Mouse (Mus musculus): ENCODE measurements around the gene Edn2.

Edn2 gene

DNA sequence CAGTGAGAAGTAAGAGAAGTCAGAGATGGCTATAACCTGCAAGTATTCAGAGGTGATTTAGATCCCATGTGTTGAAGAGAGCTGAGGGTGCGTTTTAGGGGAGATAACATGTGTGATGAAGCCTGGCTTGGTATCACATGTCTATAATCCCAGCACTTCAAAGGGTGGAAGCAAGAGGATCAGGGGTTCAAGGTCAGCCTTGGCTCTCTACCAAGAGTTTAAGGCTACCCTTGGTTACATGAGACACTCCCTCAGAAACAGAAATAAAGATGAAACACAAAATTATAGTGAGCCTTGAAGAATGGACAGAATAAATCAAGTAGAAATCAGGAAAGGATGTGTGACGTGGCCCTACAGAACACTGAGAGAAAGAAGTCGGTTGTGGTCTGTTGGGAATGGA lies 7.3 kb upstream of the Edn2 start:
- no peak for DNase-seq (ENCODE audit: low spot score)

DNA sequence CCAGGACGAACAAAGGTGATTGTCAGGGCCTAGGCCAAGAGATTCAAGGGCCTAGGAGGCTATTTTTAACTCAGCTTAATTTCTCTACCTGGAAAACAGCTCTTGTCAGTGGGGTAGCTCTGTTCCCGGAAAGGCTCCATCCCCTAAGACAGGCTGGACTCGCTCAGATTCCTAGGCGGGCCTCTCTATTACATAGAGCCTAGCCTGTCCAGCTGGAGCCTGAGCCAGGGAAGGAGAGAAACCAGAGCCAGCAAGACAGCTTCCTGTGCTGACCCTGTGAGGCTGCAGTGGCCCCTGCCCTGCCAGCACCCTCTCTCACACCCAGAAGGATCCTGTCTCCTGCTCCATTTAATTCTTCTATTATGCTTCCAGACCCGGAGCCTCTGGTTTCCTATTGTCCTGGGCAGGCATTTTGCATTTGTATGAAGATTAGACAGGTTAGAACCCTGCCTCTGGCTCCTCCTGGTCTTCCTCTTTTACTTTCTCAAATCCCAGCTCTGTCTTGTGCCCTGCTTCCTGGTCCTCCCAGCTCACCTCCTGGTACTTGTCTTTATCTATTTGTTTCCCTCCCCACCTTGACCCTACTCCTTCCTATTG lies 2.2 kb upstream of the Edn2 start:
- no peak for DNase-seq (ENCODE audit: low spot score)

DNA sequence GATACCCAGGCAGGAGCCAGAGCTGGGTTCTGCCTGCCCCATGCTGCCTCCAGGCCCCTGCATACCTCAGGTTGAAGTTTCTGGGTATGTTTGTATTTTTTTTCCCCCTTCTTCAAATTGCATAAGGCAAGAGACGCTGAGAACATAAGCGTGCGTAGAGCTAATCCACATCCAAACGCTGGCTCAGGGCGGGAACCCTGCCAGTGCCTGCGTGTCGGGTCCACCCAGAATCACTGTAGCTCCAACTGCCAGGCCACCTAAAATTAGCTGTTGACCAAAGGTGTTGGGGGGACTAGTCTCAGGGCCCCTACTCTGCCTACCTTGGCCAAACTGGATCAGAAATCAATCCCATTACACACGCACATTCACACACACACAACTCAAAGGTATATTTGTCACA lies 1.6 kb downstream of the Edn2 start:
- DNase-seq (ENCODE audit: low spot score) = no peak

DNA sequence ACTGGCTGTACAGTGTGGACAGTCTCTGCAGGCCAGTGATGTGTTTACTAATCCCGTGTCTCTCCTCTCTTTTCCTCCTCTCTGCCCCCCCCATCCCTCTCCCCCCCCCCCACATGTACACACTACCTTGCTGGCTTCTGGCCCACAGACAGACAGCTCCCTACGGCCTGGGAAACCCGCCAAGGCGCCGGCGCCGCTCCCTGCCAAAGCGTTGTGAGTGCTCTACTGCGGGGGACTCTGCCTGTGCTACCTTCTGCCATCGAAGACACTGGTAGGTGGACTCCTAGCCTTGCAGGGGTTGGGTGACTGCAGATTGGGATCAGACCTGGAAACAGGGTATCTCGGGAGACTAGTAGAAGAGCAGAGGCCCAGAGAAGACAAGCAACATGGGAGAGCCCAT lies 2.2 kb downstream of the Edn2 start:
- DNase-seq (ENCODE audit: low spot score) = no peak

DNA sequence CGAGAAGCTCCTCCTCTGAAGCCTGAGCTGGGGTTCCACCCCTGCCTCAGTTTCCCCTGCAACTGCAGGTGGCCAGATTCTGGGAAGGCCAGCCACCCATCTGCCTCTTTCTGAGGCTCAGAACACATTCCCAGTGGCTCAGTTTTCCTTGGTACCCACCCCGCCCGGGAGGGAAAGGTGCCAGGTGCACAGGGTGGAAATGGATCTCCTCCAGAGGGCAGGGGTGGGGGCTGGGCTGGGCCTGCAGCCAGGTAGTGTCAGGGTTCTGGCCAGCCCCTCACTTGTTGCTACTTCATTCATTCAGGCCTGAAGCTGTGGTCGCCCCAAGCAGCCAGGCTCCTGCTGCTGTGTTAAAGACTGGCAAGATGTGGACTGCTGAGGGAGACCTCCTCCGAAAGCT lies 3.3 kb downstream of the Edn2 start:
- no peak for DNase-seq (ENCODE audit: low spot score)

DNA sequence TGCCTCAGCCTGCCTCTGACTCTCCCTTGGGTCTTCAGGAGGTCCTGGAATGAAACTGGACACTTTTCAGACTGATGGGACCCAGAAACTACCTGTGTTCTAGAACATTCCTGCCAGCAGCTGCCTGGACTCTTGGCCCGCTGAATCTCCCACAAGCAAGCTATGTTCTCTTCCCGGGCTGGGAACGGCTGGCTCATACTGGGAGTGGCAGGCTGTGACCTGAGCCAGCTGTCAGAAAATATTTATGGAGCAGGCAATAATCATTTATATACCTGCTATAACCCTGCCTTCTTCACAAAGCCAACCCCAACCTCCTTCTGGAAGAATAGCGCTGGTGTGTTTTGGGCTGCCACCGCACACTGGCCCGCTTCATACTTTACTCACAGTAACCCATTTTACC lies 6.8 kb downstream of the Edn2 start:
- no peak for DNase-seq (ENCODE audit: low spot score)

DNA sequence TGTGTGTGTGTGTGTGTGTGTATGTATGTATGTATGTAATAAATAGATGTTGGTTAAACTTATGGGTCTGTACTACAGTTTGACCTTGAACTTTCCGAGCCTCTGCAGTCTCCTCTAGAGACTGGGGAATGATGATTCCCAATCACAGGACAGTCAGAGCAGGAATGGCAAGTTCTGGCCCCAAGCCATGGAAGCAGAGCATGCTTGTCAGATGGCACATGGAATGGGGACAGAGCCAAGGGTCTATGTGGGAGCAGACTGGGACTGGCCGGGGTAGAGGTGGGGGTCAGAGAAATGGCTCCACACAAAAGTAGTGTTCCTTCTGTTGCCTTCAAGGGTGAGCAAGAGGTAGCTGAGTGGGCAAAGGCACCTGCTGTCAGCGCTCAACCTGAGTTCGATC lies 7.3 kb downstream of the Edn2 start:
- DNase-seq (ENCODE audit: low spot score) = no peak

DNA sequence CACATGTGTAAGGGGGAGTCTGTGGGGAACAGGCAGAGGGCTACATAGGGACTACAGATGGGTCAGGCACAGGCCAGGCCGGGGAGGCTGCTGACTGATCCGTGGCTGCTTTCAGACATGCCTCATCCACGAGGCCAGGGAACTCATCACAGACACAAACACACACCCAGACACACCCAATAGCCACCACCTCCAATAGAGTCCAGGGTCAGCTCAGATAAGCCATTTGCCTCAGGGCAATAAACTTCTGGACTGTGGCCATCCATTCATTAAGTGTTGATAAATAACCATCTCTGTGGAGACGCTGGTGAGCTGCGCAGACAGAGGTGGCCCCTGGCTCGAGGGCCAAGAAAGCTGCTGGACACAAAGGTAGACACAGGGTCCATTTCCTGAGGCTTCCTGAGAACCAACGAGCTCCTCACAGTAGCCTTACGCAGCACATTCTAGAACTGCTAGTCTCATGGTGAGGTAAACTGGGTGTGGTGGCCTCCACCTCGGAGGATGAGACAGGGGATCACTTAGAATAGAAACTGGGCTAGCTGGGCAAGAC lies 9.5 kb downstream of the Edn2 start:
- no peak for DNase-seq (ENCODE audit: low spot score)

DNA sequence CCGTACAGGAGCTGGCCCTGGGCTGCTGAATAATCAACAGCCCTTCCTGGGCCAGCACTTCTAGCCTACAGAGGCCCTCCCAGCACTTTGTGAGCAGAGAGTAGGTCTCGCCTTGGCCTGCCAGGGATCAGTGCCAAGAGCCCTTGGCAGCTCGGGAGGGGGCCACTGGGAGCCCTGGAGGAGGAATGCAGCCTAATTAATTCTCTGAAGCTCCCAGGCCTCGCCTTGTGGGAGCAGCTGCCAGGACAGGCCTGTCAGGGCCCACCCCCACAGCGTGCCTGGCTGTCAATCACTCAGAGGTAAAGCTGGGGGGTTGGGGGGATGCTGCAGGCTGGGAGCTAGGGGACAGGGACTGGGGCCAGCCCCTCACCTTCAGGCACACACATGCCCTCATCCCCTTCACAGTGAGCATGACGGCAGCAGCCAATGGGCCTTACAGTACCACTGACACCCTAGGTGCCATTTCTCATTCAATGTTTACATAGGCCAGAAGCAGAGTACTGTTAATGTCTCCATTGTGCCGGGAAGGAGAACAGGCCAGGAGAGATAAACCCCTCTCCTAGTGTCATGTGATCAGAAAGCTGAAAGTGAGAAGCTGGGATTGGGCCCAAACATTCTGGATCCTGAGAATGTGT lies 11.2 kb downstream of the Edn2 start:
- DNase-seq (ENCODE audit: low spot score) = no peak

DNA sequence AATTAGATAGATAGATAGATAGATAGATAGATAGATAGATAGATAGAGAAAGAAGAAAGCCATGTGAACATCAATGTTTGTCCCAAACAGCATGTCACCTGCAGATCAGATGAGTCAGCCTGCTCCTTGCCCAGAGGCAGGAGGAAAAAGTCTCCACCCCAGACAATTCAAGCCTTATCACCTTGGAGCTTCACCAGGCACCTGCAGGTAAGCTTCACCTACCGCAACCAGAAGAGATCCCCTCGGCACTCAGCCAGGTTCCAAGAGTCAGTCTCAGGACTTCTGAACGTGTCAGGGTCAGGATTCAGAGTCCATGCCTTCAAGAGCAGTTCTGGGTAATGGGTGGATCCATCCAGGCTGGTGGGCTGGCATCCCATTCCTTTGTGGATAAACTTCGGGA lies 18.1 kb downstream of the Edn2 start:
- no peak for DNase-seq (ENCODE audit: low spot score)

DNA sequence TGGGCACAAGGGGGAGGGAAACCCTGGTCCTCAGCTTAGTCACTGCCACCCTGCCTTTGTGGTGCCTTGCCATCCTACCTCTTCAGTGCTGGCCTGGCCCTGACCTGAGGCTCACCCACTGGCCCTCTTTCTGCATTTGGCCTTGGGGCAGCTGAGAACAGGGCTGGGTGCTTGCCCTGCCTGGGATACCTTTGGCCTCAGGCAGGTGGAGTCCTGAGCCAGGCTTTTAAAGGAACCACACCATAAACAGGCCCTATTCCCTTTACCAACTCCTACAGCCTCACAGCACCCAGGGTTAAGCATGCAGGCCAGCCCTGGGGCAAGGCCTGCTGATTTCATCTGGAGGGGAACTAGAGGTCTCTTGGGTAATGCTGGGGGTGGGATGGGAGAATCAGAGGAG lies 19.5 kb downstream of the Edn2 start:
- DNase-seq (ENCODE audit: low spot score) = no peak

DNA sequence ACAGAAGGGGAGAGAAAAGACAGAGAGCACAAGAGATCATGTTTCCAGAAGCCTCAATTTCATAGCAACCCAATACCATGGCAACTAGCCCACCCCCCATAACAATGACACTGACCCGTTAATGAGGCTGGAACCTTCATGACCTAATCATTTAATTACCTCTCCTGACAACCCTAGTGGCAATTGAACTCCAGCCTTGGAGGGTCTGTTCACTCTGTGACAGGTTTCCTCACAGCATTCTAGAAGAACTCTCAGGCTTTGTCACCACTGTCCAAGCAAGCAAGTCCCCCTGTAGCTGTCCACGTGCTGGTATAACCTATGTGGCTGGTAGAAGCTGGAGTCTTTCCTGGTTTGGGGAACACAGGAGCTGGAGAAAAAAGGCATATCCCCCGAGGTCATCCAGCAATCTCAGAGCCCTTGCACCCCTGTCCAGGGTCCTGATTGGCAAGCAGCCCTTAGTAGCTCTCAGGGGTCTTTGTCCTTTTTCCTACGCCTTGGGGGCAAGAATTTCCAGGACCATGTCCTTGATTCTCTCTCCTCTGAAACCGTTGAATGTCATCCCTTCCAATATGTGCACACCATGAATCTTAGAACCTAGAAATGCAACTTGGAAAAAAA lies 23.5 kb downstream of the Edn2 start:
- DNase-seq (ENCODE audit: low spot score) = no peak

DNA sequence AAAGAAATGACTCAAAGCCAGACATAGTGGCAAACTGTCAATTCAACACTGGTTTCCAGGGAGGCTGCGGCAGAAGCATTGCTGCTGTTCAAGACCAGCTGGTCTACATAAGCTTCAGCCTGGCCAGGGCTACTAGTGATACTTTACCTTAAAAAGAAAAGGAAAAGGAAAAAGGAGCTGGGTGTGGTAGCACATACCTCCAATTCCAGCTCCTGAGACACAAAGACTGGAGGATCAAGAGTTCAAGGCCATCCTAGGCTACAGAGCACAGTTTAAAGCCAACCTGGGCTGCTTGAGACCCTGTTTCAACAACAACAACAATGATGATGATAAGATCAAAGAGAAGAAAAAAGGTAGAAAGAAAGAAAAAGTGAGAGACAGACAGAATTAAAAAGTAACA lies 25.4 kb downstream of the Edn2 start:
- no peak for DNase-seq (ENCODE audit: low spot score)

DNA sequence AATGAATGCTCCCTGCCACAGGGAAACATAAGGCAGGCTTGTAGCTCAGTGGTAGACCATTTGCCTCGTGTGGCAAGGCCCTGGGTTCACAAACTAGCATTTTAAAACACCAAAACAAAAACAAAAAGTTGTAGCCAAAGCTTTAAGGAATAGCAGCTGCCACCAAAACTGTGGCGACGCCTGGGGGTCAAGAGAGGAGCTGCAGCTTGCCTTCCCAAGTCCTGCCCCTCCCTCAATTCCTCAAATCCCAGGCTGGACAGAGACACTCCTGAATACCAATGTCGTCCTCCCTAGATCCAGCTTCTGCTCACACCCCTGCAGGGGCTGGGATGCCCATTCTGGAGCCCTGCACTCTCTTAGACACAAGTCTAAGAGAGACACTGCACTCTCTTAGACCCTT lies 25.9 kb downstream of the Edn2 start:
- DNase-seq (ENCODE audit: low spot score) = no peak

DNA sequence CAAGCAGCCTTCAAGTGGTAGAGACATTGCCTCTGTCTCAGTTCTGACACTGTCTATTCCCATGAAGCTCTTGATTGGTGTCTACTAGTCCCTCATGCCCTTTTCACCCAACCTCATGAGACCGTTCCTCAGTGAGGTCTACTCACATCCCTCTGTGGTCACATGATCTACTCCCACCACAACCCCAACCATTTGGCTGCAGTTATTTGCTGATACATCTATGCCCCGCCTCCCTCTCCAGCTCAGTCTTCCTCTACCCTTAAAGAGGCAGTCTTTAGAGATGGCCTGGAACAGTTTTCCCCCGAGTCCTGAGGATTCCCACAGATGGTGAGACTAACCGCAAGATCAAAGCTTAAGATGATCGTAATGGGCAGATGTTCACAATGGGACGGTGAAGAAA lies 27.2 kb downstream of the Edn2 start:
- DNase-seq (ENCODE audit: low spot score) = no peak

DNA sequence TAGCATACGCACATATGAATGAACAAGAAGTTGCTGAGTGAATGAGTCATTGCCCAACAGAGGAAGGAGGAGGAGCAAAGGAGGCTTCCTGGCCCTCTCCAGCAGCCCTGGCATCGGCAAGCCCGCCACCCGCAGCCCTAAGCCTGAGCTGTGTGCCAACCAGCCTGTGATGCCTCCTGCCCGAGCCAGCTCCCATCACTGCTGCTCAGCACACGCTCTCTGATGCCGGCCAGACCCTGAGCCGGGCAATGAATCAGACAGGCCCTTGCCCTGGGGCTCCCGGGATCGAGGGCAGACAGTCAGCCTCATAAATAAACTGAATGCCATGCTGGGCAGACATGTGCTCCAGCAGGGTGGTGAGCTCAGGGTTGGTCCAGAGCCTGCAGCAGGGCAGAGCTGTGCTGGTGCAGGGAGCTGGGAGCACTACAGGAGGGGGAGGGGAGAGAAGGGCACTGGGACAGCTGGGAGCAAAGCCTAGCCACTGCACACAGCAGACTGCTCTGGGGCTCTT lies 27.7 kb downstream of the Edn2 start:
- DNase-seq (ENCODE audit: low spot score) = no peak

DNA sequence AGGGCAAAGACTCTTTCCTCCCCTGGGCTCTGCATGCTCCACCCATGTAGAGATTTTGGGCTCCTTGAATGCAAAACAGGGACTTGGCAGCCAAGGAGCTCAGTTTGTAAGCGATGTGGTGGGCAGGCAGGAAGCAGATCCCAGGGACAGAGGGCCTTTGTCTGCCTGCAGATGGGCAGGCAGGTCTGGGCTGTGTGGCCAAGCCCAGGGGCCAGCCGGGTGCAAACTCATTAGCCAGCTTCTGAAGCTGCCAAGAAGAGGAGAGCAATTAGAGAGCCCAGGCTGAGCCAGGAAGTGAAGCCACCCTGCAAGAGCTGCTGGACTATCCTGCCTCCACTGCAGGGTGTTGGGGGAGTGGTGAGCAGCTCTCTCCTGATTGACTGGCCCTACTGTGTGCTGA lies 28.9 kb downstream of the Edn2 start:
- no peak for DNase-seq (ENCODE audit: low spot score)

DNA sequence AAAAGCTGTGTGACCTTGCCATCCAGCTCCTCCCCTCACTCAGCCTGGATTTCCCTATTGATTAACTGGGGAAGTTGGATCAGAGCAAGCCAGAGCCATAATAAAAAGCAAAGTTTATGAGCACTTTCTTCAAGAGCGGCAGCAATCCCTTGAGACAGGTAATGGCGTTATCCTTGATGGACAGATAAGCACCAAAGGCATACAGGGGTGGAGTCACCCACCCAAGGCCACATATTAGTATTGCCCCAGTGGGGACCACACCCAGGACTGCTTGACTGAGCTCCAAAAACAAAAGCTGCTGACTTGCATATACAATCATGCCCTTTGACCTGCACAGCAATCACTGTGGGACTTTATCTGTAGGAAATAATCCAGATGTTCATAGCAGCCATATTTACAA lies 31.0 kb downstream of the Edn2 start:
- DNase-seq (ENCODE audit: low spot score) = no peak

DNA sequence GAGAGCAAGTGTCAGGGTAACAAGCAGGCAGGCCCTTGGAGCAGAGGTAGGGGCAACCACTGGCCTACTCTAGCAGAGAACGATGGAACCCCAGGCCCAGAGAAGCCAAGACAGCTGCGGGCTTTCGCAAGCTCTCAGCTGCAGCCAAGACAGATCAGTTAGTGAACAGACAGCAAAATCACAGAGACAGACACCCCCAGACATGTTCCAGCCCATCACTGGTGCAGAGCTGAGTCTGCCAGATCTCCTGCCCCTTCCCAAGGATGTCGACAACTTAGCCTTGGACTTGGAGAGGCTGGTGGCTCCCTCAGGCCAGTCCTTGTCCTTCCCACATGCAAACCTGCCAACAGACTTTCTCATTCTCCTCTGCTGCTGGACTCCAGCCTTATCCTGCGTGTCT lies 33.0 kb downstream of the Edn2 start:
- DNase-seq (ENCODE audit: low spot score) = no peak

DNA sequence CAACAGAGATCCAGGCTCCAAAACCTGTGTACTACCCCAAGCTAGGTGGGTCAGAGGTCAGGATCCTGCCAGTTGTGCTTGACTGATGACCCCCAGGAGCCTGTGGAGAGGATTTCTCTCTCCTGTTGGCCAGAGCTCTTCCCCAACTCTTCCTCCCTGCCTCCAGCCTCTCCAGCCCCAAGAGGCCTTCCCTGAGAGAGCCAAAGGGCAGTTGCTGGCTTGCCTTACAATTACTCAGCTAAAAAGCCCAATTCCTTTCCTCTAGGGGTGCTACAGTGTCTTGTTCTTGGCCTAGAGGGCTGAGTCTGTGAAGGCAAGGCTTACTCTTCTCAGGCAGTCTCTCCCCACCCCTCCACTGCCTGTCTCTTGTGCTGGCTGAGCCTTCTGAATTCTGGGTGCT lies 34.0 kb downstream of the Edn2 start:
- no peak for DNase-seq (ENCODE audit: low spot score)

DNA sequence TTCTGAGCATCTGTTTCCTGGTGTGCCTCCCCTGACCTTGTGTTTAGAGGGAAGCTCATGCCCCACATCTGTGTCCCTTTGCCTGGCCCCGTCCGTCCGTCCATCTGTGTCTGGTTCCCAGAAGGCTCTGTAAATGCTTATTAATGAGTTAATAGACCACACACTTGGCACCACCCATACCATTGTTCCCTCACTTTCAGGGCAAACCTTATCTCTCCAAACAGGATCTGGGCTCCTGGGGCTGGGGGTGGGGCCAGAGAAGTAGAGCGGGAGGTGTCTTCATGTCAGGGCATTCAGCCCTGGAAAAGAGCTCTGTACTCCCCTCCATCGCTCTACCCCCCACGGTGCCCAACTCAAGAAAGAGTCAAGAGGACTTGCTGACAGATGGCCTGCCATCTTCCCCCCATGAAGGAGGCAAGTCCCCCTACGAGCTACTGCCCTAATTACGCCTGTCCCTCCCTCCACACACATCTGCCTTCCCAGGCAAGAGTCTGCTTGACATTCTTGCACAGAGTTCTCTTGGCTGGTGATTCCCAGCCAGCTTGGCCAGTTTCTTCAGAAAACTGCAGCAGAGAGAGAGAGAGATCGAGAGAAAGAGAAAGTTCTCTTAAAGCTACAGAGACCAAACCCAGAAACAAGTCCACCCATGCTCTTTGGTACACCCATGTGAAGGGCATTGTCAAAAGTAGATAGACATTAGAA lies 38.3 kb downstream of the Edn2 start:
- DNase-seq (ENCODE audit: low spot score) = no peak

DNA sequence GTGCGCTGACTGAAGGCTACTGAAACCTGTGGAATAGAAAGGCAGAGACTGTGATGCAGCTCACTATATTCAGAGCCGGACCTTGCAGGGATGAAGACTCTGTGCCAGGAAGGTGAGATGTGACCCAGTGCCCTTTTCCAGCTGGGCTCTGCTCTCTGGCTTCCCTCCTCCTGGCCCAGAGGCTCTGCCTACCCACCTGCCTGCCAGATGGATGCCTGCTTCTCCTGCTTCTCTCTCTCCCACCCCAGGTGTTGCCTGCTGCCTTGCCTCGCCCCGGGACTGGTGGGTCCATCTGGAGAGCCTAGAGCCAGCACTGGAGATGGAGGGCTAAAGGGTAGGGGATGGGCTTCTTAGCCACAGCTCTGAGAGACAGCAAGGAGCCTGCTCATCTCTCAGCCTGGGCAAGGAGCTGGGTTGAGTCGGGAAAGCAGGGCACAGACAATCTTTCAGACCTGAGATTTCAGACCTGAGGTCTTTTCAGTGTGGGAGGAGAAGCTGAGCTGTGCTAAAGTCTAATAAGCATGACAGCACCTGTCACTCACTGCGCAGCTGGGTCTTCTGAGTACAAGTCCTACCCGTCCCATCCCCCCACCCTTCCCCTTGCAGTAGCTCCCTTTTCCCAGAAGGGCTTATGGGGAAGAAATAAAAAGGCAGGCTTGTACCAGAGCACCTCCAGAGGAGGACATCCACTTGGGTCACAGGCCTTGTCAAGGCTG lies 39.7 kb downstream of the Edn2 start:
- DNase-seq (ENCODE audit: low spot score) = no peak

Measured in T-cell, adult 2 months (primary cell).